Mouse (Mus musculus): ENCODE results near the gene Rnf128. TPM values are rescaled to one million over a fixed set of nuclear protein-coding genes. Genes with fewer than 3 reads are reported as not detected.

Gene Rnf128
- polyA plus RNA-seq, 1 experiment from 2014 or later, result 3.2 TPM

- no peak overlapping the region for H3K9ac ChIP-seq (ENCODE audit: low read length)
- H3K36me3 ChIP-seq (ENCODE audit: control insufficient read depth, insufficient read depth, low read length), result no peaks in the 10 kb centered on the region
- no peak for ATAC-seq (ENCODE audit: insufficient number of reproducible peaks, low FRiP score, low TSS enrichment, low read depth)
- no peak overlapping the region for H3K4me2 ChIP-seq (ENCODE audit: low read depth, severe bottlenecking)
- no peak overlapping the region for H3K27ac ChIP-seq (replicated peaks; ENCODE audit: low read depth, low read length)
- H3K9me3 ChIP-seq (ENCODE audit: control insufficient read depth, low read length), result no peaks in the 10 kb centered on the region
- WGBS, result 78% methylated on average over 5 of the region's 5 CpGs
- no peaks in the 10 kb centered on the region for H3K4me1 ChIP-seq (ENCODE audit: control insufficient read depth, insufficient read depth, low read length)
- no peak overlapping the region for H3K4me3 ChIP-seq (ENCODE audit: low read depth, low read length)
- no peaks in the 10 kb centered on the region for H3K27me3 ChIP-seq (ENCODE audit: control insufficient read depth, insufficient read depth, low read length)
- DNase-seq (ENCODE audit: low spot score), result no peak
Measured at GRCm38 (mm10) chrX:139652226-139652625, 89.1 kb downstream of the Rnf128 start.

GRCm38 (mm10) chrX:139653292-139653691, 90.2 kb downstream of the Rnf128 start:
- Histone ChIP-seq H3K36me3 (ENCODE audit: control insufficient read depth, insufficient read depth, low read length) (no peaks in the 10 kb centered on the region), H3K4me3 (ENCODE audit: low read depth, low read length) (no peak overlapping the region), H3K27me3 (ENCODE audit: control insufficient read depth, insufficient read depth, low read length) (no peaks in the 10 kb centered on the region), H3K4me1 (ENCODE audit: control insufficient read depth, insufficient read depth, low read length) (no peaks in the 10 kb centered on the region), H3K27ac (replicated peaks; ENCODE audit: low read depth, low read length) (no peak overlapping the region), H3K4me2 (ENCODE audit: low read depth, severe bottlenecking) (no peak overlapping the region), H3K9ac (ENCODE audit: low read length) (no peak overlapping the region), H3K9me3 (ENCODE audit: control insufficient read depth, low read length) (no peaks in the 10 kb centered on the region)
- no peak for DNase-seq (ENCODE audit: low spot score)
- 88% methylated on average over 3 of the region's 3 CpGs for WGBS
- no peak for ATAC-seq (ENCODE audit: insufficient number of reproducible peaks, low FRiP score, low TSS enrichment, low read depth)

GRCm38 (mm10) chrX:139654350-139655063, 91.4 kb downstream of the Rnf128 start:
- no peaks in the 10 kb centered on the region for H3K9me3 ChIP-seq (ENCODE audit: control insufficient read depth, low read length)
- H3K27me3 ChIP-seq (ENCODE audit: control insufficient read depth, insufficient read depth, low read length), result no peaks in the 10 kb centered on the region
- H3K27ac ChIP-seq (replicated peaks; ENCODE audit: low read depth, low read length), result no peak overlapping the region
- DNase-seq (ENCODE audit: low spot score), result no peak
- H3K4me3 ChIP-seq (ENCODE audit: low read depth, low read length), result no peak overlapping the region
- 73% methylated on average over 5 of the region's 5 CpGs for WGBS
- no peak for ATAC-seq (ENCODE audit: insufficient number of reproducible peaks, low FRiP score, low TSS enrichment, low read depth)
- no peaks in the 10 kb centered on the region for H3K4me1 ChIP-seq (ENCODE audit: control insufficient read depth, insufficient read depth, low read length)
- H3K4me2 ChIP-seq (ENCODE audit: low read depth, severe bottlenecking), result no peak overlapping the region
- H3K9ac ChIP-seq (ENCODE audit: low read length), result no peak overlapping the region
- no peaks in the 10 kb centered on the region for H3K36me3 ChIP-seq (ENCODE audit: control insufficient read depth, insufficient read depth, low read length)

- H3K27ac ChIP-seq (replicated peaks; ENCODE audit: low read depth, low read length), result no peak overlapping the region
- no peaks in the 10 kb centered on the region for H3K4me1 ChIP-seq (ENCODE audit: control insufficient read depth, insufficient read depth, low read length)
- DNase-seq (ENCODE audit: low spot score), result no peak
- no peak overlapping the region for H3K9ac ChIP-seq (ENCODE audit: low read length)
- ATAC-seq (ENCODE audit: insufficient number of reproducible peaks, low FRiP score, low TSS enrichment, low read depth), result no peak
- H3K27me3 ChIP-seq (ENCODE audit: control insufficient read depth, insufficient read depth, low read length), result 0 out of 2 replicates have a peak, but pooled peaks cover 2% of the 10 kb centered on the region
- no peaks in the 10 kb centered on the region for H3K9me3 ChIP-seq (ENCODE audit: control insufficient read depth, low read length)
- no peak overlapping the region for H3K4me2 ChIP-seq (ENCODE audit: low read depth, severe bottlenecking)
- no peak overlapping the region for H3K4me3 ChIP-seq (ENCODE audit: low read depth, low read length)
- no peaks in the 10 kb centered on the region for H3K36me3 ChIP-seq (ENCODE audit: control insufficient read depth, insufficient read depth, low read length)
- WGBS, result 40% methylated on average over 1 of the region's 1 CpGs
Measured at GRCm38 (mm10) chrX:139662111-139662510, 99.0 kb downstream of the Rnf128 start.

GRCm38 (mm10) chrX:139665829-139666228, 102.7 kb downstream of the Rnf128 start:
- Histone ChIP-seq H3K9me3 (ENCODE audit: control insufficient read depth, low read length) (no peaks in the 10 kb centered on the region), H3K4me2 (ENCODE audit: low read depth, severe bottlenecking) (no peak overlapping the region), H3K27ac (replicated peaks; ENCODE audit: low read depth, low read length) (no peak overlapping the region), H3K4me3 (ENCODE audit: low read depth, low read length) (no peak overlapping the region), H3K9ac (ENCODE audit: low read length) (no peak overlapping the region), H3K36me3 (ENCODE audit: control insufficient read depth, insufficient read depth, low read length) (no peaks in the 10 kb centered on the region), H3K4me1 (ENCODE audit: control insufficient read depth, insufficient read depth, low read length) (no peaks in the 10 kb centered on the region), H3K27me3 (ENCODE audit: control insufficient read depth, insufficient read depth, low read length) (0 out of 2 replicates have a peak, but pooled peaks cover 2% of the 10 kb centered on the region)
- ATAC-seq (ENCODE audit: insufficient number of reproducible peaks, low FRiP score, low TSS enrichment, low read depth) (no peak), DNase-seq (ENCODE audit: low spot score) (no peak)
- WGBS, result 80% methylated on average over 2 of the region's 2 CpGs

- H3K27ac ChIP-seq (replicated peaks; ENCODE audit: low read depth, low read length), result no peak overlapping the region
Measured at GRCm38 (mm10) chrX:139684410-139684774, 121.3 kb downstream of the Rnf128 start.

GRCm38 (mm10) chrX:139684775-139685695, 121.9 kb downstream of the Rnf128 start, which contains the start of gene Tbc1d8b:
Gene Tbc1d8b (plus strand): TSS chrX:139684996.
- H3K27me3 ChIP-seq (ENCODE audit: control insufficient read depth, insufficient read depth, low read length), result peaks cover 13% of the 10 kb centered on the region; the same call in 1 of the 2 replicates
- no peaks in the 10 kb centered on the region for H3K9me3 ChIP-seq (ENCODE audit: control insufficient read depth, low read length)
- peak; percentile 98 for ATAC-seq (ENCODE audit: insufficient number of reproducible peaks, low FRiP score, low TSS enrichment, low read depth)
- peak within 1 kb of the TSS; percentile 50 for H3K4me2 ChIP-seq (ENCODE audit: low read depth, severe bottlenecking)
- peak within 1 kb of the TSS; percentile 47 for H3K9ac ChIP-seq (ENCODE audit: low read length)
- no peaks in the 10 kb centered on the region for H3K36me3 ChIP-seq (ENCODE audit: control insufficient read depth, insufficient read depth, low read length)
- H3K4me1 ChIP-seq (ENCODE audit: control insufficient read depth, insufficient read depth, low read length), result no peaks in the 10 kb centered on the region
- no peak within 1 kb of the TSS for H3K27ac ChIP-seq (replicated peaks; ENCODE audit: low read depth, low read length)
- DNase-seq (ENCODE audit: low spot score), result peak; percentile 63
- H3K4me3 ChIP-seq (ENCODE audit: low read depth, low read length), result peak within 1 kb of the TSS; percentile 45
- 16% methylated on average over 43 of the region's 43 CpGs for WGBS

More at GRCm38 (mm10) chrX:139684410-139684774, 121.3 kb downstream of the Rnf128 start:
- Histone ChIP-seq H3K4me1 (ENCODE audit: control insufficient read depth, insufficient read depth, low read length) (no peaks in the 10 kb centered on the region), H3K4me3 (ENCODE audit: low read depth, low read length) (peak overlapping the region; percentile 45), H3K27me3 (ENCODE audit: control insufficient read depth, insufficient read depth, low read length) (peaks cover 13% of the 10 kb centered on the region; the same call in 1 of the 2 replicates), H3K9me3 (ENCODE audit: control insufficient read depth, low read length) (no peaks in the 10 kb centered on the region), H3K36me3 (ENCODE audit: control insufficient read depth, insufficient read depth, low read length) (no peaks in the 10 kb centered on the region), H3K4me2 (ENCODE audit: low read depth, severe bottlenecking) (peak overlapping the region; percentile 31; the same call in 1 of the 2 replicates), H3K9ac (ENCODE audit: low read length) (peak overlapping the region; percentile 34; the same call in 1 of the 2 replicates)
- ATAC-seq (ENCODE audit: insufficient number of reproducible peaks, low FRiP score, low TSS enrichment, low read depth), result peak; percentile 42
- WGBS, result 25% methylated on average over 8 of the region's 8 CpGs
- DNase-seq (ENCODE audit: low spot score), result no peak

- 97% methylated on average over 8 of the region's 8 CpGs for WGBS
Measured at GRCm38 (mm10) chrX:139714381-139714780, 151.3 kb downstream of the Rnf128 start, which contains the start of gene Gm15013. Gene Gm15013 (minus strand): TSS chrX:139714481.

More at GRCm38 (mm10) chrX:139714381-139714780, 151.3 kb downstream of the Rnf128 start, which contains the start of gene Gm15013:
- Histone ChIP-seq H3K36me3 (ENCODE audit: control insufficient read depth, insufficient read depth, low read length) (no peaks in the 10 kb centered on the region), H3K27me3 (ENCODE audit: control insufficient read depth, insufficient read depth, low read length) (no peaks in the 10 kb centered on the region), H3K27ac (replicated peaks; ENCODE audit: low read depth, low read length) (no peak within 1 kb of the TSS), H3K9me3 (ENCODE audit: control insufficient read depth, low read length) (no peaks in the 10 kb centered on the region), H3K4me1 (ENCODE audit: control insufficient read depth, insufficient read depth, low read length) (no peaks in the 10 kb centered on the region), H3K4me3 (ENCODE audit: low read depth, low read length) (no peak within 1 kb of the TSS), H3K9ac (ENCODE audit: low read length) (no peak within 1 kb of the TSS), H3K4me2 (ENCODE audit: low read depth, severe bottlenecking) (no peak within 1 kb of the TSS)
- no peak for DNase-seq (ENCODE audit: low spot score)
- no peak for ATAC-seq (ENCODE audit: insufficient number of reproducible peaks, low FRiP score, low TSS enrichment, low read depth)
